Mouse (Mus musculus) testis, postnatal 10 days (tissue): ENCODE measurements at regions not wholly inside any gene's neighbourhood (a gene's known extent, or its start where the extent isn't known, plus 50 kb on each side); places are given as distances from the start of the nearest gene placed in this dataset.
"Not testable (repeated sequence)": the region's sequence is repeated elsewhere in the genome, so short reads cannot be mapped to it uniquely, and the experiment has no call there.

Experiments used
- DNase-seq: peaks from one replicate; pipeline ENCODE4 v3.0.0; 2021; ENCODE audit warnings: low spot score

DNA sequence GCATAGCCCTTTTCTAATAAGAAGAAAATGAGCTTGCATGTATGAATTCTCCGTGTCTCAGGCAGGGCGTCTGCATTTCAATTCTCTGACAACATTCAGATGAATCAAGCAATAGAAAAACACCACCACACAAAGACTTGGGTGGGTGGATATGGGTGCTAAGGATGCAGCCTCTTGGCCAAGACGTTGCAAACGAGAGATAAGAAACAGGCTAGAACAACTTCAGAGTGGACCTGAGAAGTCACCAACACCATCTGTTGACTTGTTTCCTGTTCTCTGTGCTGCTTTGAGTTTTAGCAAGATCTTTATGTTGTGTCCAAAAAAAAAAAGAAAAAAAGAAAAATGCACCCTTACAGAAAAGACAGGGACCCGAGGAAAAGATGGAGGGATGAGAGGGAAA, 277.0 kb downstream of the Gxylt1 start:
- DNase-seq = no peak

DNA sequence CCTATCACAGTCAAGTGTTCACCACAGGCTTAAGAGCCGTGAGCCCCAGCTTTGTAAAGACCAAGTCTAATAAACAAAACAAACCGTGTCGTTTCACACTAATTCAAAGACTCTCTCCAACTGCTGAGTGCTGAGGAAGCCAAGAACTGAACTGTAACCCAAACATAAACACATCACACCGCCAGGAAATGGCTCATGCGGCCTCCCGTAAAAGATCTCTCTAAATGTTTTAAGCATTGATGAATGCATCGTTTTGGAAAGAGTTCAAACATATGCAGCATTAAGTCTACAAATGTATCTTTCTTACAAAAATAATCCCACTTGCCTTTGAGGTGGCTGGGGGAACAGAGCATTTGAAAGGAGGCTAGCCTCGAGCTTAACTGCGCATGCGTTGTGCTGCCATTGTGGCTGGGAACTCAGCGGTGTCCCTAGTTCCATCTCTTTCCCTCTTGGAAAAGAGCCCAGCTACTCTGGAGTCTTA, 280.7 kb downstream of the Gxylt1 start:
- DNase-seq = no peak

DNA sequence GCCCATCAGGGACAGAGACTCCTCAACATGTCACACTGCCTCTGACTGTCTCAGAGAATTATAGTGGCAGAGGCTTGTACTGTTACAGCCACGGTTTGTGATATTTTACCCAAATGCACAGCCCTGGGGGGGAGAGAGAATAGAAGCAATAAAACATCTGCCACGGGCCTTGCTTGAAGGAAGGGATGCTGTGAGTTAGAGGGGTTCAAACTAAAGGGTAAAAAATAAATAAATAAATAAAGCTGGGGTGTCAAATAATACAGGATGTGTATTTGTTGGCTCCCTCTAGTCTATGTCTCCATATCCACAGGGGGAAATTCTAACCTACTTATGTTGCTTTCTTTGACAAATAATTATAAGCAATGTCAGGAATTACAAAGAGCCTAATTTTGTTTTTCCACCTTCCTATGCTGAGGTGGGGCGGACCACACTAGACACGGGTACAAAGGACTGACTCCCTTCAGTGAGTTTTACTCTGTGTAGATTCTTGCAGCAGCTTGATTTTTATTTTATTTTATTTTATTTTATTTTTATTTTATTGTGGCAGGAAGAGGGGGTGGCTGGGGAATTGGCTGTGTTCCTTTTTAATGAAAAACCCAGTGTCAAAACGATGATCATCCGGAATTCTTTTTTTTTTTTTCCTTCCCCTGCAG, 281.3 kb downstream of the Gxylt1 start:
- no peak for DNase-seq

DNA sequence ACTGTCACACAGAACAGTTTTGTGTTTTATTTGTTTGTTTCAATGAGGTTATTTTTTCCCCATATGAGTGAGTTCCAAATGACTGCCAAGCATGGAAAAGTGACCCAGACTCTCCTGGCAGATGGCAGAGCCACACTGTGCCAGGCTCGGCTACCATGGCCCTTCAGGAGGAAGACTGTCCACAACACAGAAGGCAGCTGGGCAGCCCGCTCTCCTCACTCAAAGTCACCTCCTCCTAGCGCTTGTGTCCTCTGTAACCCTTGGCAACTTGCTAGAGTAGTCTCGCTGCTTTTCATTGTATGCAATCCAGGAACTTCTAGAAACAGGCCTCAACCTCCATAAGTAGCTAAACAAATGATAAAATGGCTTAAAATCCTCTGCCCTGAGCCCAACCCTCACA, 299.2 kb downstream of the Gxylt1 start:
- DNase-seq = no peak

DNA sequence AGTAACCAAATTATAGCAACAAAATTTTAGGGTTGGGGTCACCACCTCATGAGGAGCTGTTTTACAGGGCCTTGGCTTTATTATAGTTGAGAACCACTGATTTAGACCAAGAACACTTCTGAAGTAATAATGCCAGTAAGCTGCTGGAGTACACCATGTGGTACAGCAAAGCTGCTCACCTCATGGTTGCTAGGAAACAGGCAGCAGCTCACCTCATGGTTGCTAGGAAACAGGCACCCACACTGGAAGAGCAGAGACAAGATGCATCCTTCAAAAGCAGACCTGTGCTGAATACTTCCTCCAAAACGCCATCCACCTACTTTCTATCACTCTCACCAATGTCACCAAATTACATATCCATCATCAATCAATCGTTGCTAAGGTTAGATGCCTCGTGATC, 300.0 kb downstream of the Gxylt1 start:
- DNase-seq = no peak

DNA sequence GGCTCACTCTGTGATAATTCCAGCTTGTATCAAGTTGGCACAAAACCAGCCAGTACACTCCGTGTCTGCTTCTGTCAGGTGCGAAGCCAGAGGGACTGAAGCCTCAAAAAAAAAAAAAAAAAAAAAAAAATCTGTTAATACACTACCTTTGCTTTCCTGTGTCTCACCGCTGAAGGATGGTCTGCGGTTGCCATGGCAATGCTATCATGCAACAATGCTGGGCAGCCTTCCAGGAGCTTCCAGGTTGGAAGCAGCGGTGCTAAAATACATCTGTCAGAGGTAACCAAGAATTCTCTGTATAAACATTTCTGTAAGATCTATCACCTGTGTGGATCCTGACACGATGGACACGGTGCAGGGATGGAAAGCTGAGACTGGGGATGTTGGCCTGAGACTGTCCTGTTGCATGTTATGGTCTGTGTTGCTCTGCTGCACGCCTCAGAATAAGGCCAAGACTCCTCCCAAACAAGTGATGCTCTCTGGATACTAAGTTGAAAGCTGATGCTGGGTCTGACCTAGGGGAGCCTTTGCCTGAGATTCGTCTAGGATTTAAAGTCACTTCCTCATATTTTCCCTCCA, 301.2 kb downstream of the Gxylt1 start:
- DNase-seq = peak; percentile 42

DNA sequence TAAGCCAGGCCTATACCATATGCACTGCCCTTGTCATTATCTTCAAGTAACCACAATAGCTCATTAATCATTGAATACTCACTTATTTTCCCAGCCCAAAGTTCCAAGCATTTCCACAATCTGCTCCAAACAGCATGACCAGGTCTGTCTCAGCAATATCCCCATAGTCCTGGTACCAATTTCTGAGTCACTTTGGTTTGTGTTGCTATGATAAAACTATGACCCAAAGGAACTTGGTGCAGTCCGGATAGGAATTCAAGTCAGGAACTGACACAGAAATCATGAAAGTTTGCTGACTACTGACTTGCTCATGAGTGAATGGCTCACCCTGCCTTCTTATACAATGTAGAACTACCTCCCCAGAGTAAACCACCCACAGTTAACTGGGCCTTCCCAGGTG, 309.4 kb downstream of the Gxylt1 start:
- DNase-seq = no peak

DNA sequence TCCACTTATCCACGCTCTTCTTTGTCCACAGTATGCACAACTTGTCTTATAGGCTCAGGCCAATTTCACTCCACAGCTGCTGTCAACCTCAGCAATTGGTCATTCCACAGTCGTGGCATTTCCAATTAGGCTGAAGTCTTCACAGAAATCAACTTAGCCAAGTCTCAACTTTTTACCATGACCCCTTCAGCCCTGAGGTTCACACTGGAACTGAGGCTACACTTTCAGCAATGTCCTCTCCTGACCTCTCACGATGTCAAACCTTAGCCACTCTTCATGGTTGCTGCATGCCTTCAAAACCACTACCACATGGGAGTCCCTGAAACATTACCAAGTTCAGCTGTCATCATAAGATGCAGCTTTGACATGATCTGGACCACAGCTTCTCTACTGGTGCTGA, 310.1 kb downstream of the Gxylt1 start:
- no peak for DNase-seq

DNA sequence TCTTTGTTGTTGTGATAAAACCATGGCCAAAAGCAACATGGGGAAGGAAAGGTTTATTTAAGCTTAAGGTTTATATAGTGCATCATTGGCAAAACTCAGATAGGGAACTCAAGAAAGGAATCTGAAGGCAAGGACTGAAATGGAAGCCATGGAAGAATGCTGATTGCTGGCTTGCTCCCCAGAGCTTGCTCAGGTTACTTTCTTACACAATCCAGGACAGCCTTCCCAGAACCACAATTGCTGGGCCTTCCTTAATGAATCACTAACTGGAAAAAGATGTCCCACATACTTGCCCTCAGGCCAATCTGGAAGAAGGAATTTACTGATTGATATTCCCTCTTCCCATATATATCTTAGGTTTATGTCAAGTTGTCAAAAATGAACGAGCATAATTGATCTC, 310.8 kb downstream of the Gxylt1 start:
- no peak for DNase-seq

DNA sequence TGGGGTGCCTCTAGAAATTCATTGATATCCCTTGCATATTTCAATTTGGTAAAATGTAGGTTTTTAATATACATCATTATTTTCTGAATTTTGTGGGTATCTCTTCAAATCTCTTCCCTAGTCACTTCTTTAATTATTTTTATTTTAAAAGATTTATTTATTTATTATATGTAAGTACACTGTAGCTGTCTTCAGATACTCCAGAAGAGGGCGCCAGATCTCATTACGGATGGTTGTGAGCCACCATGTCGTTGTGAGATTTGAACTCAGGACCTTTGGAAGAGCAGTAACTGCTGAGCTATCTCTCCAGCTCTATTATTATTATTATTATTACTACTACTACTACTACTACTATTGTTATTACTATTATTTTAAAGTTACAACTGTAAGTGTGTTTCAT, 324.1 kb downstream of the Gxylt1 start:
- DNase-seq = not testable (repeated sequence)

DNA sequence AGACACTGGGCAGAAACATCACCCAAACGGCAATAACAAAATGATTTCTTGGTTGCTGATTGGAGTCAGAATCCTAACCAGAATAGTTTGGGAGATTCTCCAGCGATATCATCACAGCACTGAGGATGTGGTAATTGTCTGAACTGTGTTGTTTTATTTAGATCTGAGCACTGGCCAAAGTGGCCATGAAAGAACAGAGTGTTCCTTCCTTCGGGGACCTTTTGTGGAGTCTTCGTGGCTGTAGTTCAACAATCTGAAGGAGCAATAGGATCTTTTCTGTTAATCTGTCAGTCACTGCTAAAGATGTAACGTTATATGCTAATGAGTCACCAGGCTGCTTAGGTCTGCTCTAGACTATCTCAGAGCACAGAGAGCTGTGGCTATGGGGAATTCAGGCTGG, 328.8 kb downstream of the Gxylt1 start:
- DNase-seq = no peak

DNA sequence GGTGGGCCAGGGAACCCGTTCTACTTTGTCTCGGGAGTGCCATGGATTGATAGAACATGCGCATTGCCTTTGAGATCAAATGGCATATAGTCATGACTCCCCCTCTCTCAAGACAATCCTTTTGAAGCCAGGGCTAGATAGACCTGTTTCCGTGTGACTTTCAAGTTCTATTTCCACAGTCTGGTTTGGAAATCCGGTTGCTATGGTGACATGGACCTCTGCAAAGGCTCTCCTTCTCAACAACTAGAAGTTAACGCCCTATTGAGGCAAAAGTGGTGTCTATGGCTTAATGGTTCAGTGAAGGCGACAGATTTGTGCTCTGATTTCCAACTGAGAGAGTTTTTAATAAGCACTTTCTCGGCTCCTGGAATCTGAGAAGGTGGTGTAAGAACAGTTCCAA, 371.2 kb downstream of the Gxylt1 start:
- DNase-seq = no peak

DNA sequence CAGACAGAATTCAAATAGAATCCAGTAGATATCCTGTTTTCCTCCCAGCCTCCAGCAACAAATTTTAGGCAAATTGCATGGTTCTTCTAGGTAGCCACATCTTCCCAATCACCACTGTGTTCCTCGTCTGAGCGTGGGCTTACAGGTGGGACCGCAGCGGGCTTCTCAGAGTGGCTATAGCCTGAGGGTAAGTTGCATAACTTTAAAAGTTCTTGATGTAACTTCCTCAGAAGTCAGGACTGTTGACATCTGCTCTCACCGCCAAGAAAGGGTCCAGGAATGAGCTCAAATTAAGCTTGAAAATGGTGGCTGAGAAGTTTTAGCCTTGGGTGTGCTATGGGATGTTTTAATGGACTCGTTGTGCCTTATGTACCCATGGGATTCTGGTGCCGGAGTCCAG, 377.7 kb downstream of the Gxylt1 start:
- no peak for DNase-seq

DNA sequence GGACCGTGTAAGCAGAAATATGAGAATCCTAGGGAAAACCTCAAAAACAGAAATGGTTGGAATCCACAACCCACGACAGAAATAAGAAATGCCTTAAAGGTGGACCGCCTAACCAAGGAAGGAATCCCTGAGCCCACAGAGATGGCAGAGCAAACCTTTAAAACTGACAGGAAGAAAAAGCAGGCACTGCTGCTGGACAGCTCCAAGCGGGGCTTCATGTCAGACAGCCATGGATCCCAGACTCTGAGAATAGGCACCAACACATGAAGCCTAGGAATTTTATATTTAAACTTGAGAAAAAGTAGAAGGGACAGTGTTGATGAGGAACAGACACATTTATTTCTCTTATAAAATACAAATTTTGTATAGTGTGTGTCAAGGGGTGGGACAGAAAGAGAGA, 379.1 kb downstream of the Gxylt1 start:
- no peak for DNase-seq

DNA sequence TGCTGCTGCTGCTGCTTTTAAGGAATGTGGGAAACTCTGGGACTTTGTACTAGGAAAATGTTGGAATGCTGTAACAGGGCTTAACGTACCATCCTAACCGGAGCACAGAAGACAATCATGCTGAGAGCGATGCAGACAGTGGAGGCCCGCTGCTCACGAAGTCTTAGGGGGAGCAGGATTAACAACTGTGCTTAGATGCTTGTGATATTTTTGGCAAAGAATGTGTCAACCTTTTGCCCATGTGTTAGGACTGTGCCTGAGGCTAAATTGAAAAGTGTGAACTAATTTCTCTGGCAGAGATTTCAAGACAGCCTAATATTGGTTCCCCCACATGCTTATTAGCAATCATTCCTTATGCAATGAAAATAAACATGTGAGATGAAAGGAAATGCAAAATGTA, 398.5 kb downstream of the Gxylt1 start:
- no peak for DNase-seq

DNA sequence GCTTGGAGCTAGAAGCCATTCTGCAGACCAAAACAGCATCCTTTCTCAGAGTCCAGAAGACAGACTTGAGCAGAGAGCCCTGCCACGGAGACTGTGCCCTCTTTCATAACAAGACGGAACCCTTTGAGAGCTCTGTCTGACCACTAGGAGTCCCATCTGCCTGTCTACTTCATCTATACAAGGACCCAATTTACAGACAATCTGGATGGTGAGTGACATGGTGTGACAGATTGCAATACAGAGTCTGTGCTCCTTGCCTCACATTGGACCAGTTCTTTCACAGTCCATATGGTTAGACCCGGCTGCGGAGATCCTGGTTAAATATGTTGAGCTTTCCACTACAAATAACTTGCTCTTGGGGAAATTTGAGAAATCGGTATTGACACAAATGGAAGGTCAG, 410.9 kb downstream of the Gxylt1 start:
- DNase-seq = no peak

DNA sequence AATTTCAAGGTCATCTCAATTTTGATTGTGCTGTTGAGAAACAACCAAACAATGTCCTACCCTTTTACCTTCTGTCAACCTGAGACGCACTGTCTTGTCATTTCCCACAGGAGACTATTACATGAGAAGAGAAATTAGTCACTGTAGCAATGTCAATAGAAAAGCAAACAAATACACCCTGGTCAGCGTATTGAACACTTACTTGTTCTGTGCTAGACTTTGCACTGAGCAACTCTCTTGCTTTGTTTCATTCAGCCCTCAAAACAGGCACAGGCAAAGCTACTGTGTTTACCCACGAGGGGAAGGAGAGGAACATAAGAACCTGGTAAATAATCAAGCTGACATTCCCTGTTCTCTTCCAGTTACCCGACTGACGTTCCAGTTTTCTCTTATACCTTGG, 424.1 kb downstream of the Gxylt1 start:
- DNase-seq = no peak

DNA sequence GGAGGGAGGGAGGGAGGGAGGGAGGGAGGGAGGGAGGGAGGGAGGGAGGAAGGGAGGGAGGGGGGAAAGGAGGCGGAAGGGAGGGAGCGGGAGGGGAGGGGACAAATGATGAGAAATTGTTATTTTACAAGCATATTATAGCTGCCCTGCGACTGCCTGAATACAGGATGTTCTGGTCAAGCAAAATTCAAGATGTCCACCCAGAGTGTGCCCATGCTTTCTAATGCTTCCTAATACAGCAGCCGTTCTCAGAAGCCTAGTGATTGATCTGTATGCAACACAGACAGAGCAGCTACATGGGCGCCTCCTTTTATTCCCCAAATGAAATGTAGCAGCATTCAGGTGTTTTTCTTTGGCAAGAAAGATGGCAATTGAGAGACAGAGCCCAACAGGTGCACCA, 434.9 kb downstream of the Gxylt1 start:
- no peak for DNase-seq

DNA sequence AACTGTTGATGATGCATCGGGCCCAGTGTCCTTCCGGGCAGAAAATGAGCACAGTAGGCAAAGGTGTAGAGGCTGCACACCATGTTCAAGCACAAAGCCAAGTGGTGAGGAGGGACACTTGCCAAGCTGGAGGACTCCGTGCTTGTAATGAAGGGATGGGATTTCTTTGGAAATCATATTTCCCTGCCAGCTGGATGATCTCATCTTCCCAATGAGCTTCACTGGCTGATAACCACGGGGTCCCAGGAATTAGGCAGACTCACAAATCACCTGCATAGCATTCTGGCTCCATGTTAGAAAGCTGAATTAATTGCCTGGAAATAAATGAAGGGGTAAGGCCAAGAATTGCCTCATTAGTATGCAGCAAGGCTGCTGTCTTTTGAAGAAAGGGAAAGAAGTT, 435.4 kb downstream of the Gxylt1 start:
- DNase-seq = no peak

DNA sequence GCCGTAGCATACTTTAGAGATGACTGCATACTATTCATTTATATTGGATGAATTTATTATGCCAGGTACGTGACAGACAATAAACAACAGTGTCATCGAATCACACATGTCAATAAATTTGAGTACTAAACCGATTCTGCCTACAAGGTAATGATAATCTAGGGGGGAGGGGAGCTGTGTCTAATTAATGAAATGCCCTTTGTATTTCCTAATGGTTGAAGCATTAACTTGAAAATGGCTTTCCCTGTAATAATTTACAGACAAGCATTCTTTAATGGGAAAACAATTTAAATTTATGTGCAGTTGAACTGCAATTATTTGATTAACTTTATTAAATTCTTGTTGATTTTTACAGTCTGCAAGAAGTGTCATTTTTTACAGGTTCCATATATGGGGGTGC, 429.5 kb downstream of the Pdzrn4 start:
- no peak for DNase-seq
